Mouse (Mus musculus) layer of hippocampus, adult 8-10 months (tissue): ENCODE measurements at regions not wholly inside any gene's neighbourhood (a gene's known extent, or its start where the extent isn't known, plus 50 kb on each side); places are given as distances from the start of the nearest gene placed in this dataset.

Experiments
- DNase-seq, 2 experiments: peaks; one replicate each; pipeline ENCODE4 v3.0.0; 2022; ENCODE audit warnings: low spot score in 2 of 2

- DNase-seq, result no peak
These were observed 91.1 kb upstream of the Rbm19 start for GRCm38 (mm10) chr5:120025212-120025611.

GRCm38 (mm10) chr5:120030904-120031303, 85.4 kb upstream of the Rbm19 start:
- no peak for DNase-seq

- no peak for DNase-seq
These were observed 84.7 kb upstream of the Rbm19 start for GRCm38 (mm10) chr5:120031614-120032013.

- DNase-seq, result no peak
These were observed 81.7 kb upstream of the Rbm19 start for GRCm38 (mm10) chr5:120034499-120035077.

- peak; percentile 10 for DNase-seq
These were observed 81.0 kb upstream of the Rbm19 start for GRCm38 (mm10) chr5:120035251-120035650.

- DNase-seq, result no peak
These were observed 78.5 kb upstream of the Rbm19 start for GRCm38 (mm10) chr5:120037806-120038205.

- no peak for DNase-seq
These were observed 72.5 kb upstream of the Rbm19 start for GRCm38 (mm10) chr5:120043786-120044185.

GRCm38 (mm10) chr5:120049063-120049781, 67.0 kb upstream of the Rbm19 start:
- no peak for DNase-seq

GRCm38 (mm10) chr5:120050728-120051436, 65.4 kb upstream of the Rbm19 start:
- DNase-seq, result no peak

- no peak for DNase-seq
These were observed 61.6 kb upstream of the Rbm19 start for GRCm38 (mm10) chr5:120054498-120055167.
